Mouse (Mus musculus): ENCODE measurements around the gene Arrb1. TPM values are rescaled to one million over a fixed set of nuclear protein-coding genes. Genes with fewer than 3 reads are reported as not detected.
A peak's percentile ranks its signal among the peaks of the same experiment; 100 is the strongest.

Arrb1 gene
- polyA plus RNA-seq, 1 experiment from 2014 or later: 15.9 TPM

DNA sequence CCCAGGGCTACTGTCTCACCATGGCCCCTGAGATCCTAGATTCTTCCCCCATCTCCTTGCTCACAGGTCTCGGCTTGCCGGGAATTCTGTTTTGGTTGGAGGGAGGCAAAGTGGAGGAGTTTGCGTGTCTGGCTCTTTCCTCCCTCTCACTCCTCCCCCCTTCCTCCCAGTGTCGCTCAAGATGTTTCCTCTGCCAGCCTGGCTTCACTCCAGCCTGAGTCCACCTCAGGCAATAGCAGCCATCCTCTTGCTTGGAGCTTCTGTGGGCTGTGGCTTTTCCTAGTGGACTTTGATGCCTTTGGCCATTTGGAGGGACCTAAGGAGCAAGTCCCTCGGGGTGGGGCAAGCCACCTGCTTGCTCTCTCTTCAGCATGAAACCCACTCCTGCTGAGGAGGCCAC lies 27.2 kb downstream of the Arrb1 start:
- H3K9ac ChIP-seq: no peak overlapping the region
- 32% methylated on average over 5 of the region's 5 CpGs for WGBS
- no peaks in the 10 kb centered on the region for H3K9me3 ChIP-seq
- 0 out of 2 replicates have a peak overlapping the region, but pooled peaks have one; percentile 20 for H3K27ac ChIP-seq (replicated peaks)
- H3K4me3 ChIP-seq: no peak overlapping the region
- no peak for ATAC-seq (ENCODE audit: low read depth)
- H3K36me3 ChIP-seq: 0 out of 2 replicates have a peak, but pooled peaks cover 5% of the 10 kb centered on the region
- no peaks in the 10 kb centered on the region for H3K27me3 ChIP-seq
- peaks cover 65% of the 10 kb centered on the region for H3K4me1 ChIP-seq (replicated peaks)
- H3K4me2 ChIP-seq: no peak overlapping the region

- no peaks in the 10 kb centered on the region for H3K9me3 ChIP-seq
- peaks cover 63% of the 10 kb centered on the region for H3K4me1 ChIP-seq (replicated peaks)
- 0 out of 2 replicates have a peak, but pooled peaks cover 5% of the 10 kb centered on the region for H3K36me3 ChIP-seq
- ATAC-seq (ENCODE audit: low read depth): no peak
- H3K9ac ChIP-seq: peak overlapping the region; percentile 10
- no peak overlapping the region for H3K4me2 ChIP-seq
- no peaks in the 10 kb centered on the region for H3K27me3 ChIP-seq
- H3K4me3 ChIP-seq: no peak overlapping the region
- 64% methylated on average over 7 of the region's 7 CpGs for WGBS
- H3K27ac ChIP-seq (replicated peaks): peak overlapping the region; percentile 20; the same call in 1 of the 2 replicates
These were observed 28.0 kb downstream of the Arrb1 start for GRCm38 (mm10) chr7:99563224-99563623.

GRCm38 (mm10) chr7:99565325-99565881 lies 30.1 kb downstream of the Arrb1 start:
- H3K4me3 ChIP-seq: no peak overlapping the region
- peak; percentile 41 for ATAC-seq (ENCODE audit: low read depth)
- peak overlapping the region; percentile 76 for H3K27ac ChIP-seq (replicated peaks)
- H3K36me3 ChIP-seq: 0 out of 2 replicates have a peak, but pooled peaks cover 5% of the 10 kb centered on the region
- H3K4me1 ChIP-seq (replicated peaks): peaks cover 55% of the 10 kb centered on the region
- no peak overlapping the region for H3K4me2 ChIP-seq
- H3K27me3 ChIP-seq: no peaks in the 10 kb centered on the region
- no peaks in the 10 kb centered on the region for H3K9me3 ChIP-seq
- 27% methylated on average over 8 of the region's 8 CpGs for WGBS
- 0 out of 2 replicates have a peak overlapping the region, but pooled peaks have one; percentile 10 for H3K9ac ChIP-seq

GRCm38 (mm10) chr7:99570680-99571079 lies 35.4 kb downstream of the Arrb1 start:
- 0 out of 2 replicates have a peak overlapping the region, but pooled peaks have one; percentile 13 for H3K4me2 ChIP-seq
- H3K27me3 ChIP-seq: no peaks in the 10 kb centered on the region
- 66% methylated on average over 5 of the region's 5 CpGs for WGBS
- peak overlapping the region; percentile 34; the same call in 1 of the 2 replicates for H3K27ac ChIP-seq (replicated peaks)
- H3K4me1 ChIP-seq (replicated peaks): peaks cover 40% of the 10 kb centered on the region
- H3K9me3 ChIP-seq: no peaks in the 10 kb centered on the region
- no peak for ATAC-seq (ENCODE audit: low read depth)
- peak overlapping the region; percentile 28 for H3K9ac ChIP-seq
- H3K4me3 ChIP-seq: no peak overlapping the region
- H3K36me3 ChIP-seq: peaks cover 10% of the 10 kb centered on the region; the same call in 1 of the 2 replicates

GRCm38 (mm10) chr7:99572931-99573330 lies 37.7 kb downstream of the Arrb1 start:
- Histone ChIP-seq H3K36me3 (peaks cover 5% of the 10 kb centered on the region; the same call in 1 of the 2 replicates), H3K27me3 (no peaks in the 10 kb centered on the region), H3K9ac (peak overlapping the region; percentile 22; the same call in 1 of the 2 replicates), H3K27ac (replicated peaks) (peak overlapping the region; percentile 56), H3K4me3 (no peak overlapping the region), H3K9me3 (no peaks in the 10 kb centered on the region), H3K4me1 (replicated peaks) (peaks cover 36% of the 10 kb centered on the region), H3K4me2 (no peak overlapping the region)
- no peak for ATAC-seq (ENCODE audit: low read depth)
- 28% methylated on average over 10 of the region's 10 CpGs for WGBS

GRCm38 (mm10) chr7:99573351-99573750 lies 38.1 kb downstream of the Arrb1 start:
- Histone ChIP-seq H3K27me3 (no peaks in the 10 kb centered on the region), H3K4me2 (no peak overlapping the region), H3K4me1 (replicated peaks) (peaks cover 38% of the 10 kb centered on the region), H3K4me3 (no peak overlapping the region), H3K36me3 (peaks cover 5% of the 10 kb centered on the region; the same call in 1 of the 2 replicates), H3K9ac (no peak overlapping the region), H3K27ac (replicated peaks) (peak overlapping the region; percentile 56; the same call in 1 of the 2 replicates), H3K9me3 (no peaks in the 10 kb centered on the region)
- ATAC-seq (ENCODE audit: low read depth): no peak
- 52% methylated on average over 4 of the region's 4 CpGs for WGBS

DNA sequence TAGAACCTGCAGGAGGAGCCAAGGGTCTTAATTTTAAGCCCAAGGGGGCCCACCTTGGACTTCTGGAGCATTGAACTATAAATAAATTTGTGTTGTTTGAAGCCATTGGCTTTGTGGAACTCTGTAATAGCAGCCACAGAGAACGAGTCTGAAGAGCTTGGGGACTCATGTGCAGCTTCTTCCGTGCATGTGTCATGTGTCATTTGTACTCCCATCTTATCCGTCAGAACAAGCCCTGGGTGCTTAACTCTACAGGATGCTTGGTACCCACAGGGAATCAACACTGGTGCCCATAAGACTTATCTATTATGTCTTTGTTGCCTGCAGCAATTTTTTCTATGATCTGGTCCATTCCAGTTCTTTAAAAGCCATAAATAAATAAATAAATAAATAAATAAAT lies 43.0 kb downstream of the Arrb1 start:
- no peak for ATAC-seq (ENCODE audit: low read depth)
- Histone ChIP-seq H3K36me3 (peaks cover 3% of the 10 kb centered on the region; the same call in 1 of the 2 replicates), H3K4me2 (no peak overlapping the region), H3K4me3 (no peak overlapping the region), H3K9ac (no peak overlapping the region), H3K27me3 (no peaks in the 10 kb centered on the region), H3K27ac (replicated peaks) (no peak overlapping the region), H3K4me1 (replicated peaks) (peaks cover 50% of the 10 kb centered on the region), H3K9me3 (no peaks in the 10 kb centered on the region)
- 57% methylated on average over 3 of the region's 3 CpGs for whole genome bisulfite sequencing

- Histone ChIP-seq H3K4me3 (no peak overlapping the region), H3K27ac (replicated peaks) (peak overlapping the region; percentile 67), H3K27me3 (no peaks in the 10 kb centered on the region), H3K4me1 (replicated peaks) (peaks cover 47% of the 10 kb centered on the region), H3K36me3 (peaks cover 16% of the 10 kb centered on the region), H3K9me3 (no peaks in the 10 kb centered on the region), H3K4me2 (peak overlapping the region; percentile 40), H3K9ac (peak overlapping the region; percentile 52)
- peak; percentile 48; the same call in 1 of the 2 replicates for ATAC-seq (ENCODE audit: low read depth)
- 9% methylated on average over 16 of the region's 16 CpGs for WGBS
These were observed 44.4 kb downstream of the Arrb1 start for GRCm38 (mm10) chr7:99579491-99580190.

DNA sequence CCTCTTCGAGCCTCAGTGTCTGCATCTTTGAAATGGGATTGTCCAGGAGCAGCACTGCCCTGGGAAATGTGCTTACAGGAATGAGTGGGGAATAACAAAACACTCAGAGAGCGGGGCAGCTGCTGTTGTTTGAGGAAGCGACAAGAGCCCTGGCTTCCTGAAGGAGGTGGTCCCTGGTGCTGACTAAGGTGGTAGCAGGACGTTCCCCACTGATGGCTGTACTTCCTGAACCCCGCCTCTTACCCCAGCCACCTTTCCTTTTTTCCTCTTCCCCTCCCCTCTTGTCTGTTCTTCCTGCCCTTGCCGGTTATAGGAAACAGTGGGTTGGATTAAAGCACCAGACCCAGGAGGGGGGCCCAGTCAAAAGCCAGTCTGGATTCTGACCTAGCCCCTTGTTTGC lies 45.0 kb downstream of the Arrb1 start:
- Histone ChIP-seq H3K9ac (no peak overlapping the region), H3K27me3 (no peaks in the 10 kb centered on the region), H3K9me3 (no peaks in the 10 kb centered on the region), H3K4me1 (replicated peaks) (peaks cover 47% of the 10 kb centered on the region), H3K4me2 (peak overlapping the region; percentile 40), H3K36me3 (peaks cover 20% of the 10 kb centered on the region), H3K27ac (replicated peaks) (peak overlapping the region; percentile 67), H3K4me3 (no peak overlapping the region)
- 54% methylated on average over 6 of the region's 6 CpGs for WGBS
- no peak for ATAC-seq (ENCODE audit: low read depth)

- Histone ChIP-seq H3K4me3 (no peak overlapping the region), H3K4me2 (no peak overlapping the region), H3K9ac (no peak overlapping the region), H3K27me3 (no peaks in the 10 kb centered on the region), H3K9me3 (no peaks in the 10 kb centered on the region), H3K36me3 (peaks cover 32% of the 10 kb centered on the region), H3K27ac (replicated peaks) (peak overlapping the region; percentile 34; the same call in 1 of the 2 replicates), H3K4me1 (replicated peaks) (peaks cover 63% of the 10 kb centered on the region)
- WGBS: 52% methylated on average over 7 of the region's 7 CpGs
- ATAC-seq (ENCODE audit: low read depth): no peak
These were observed 47.0 kb downstream of the Arrb1 start for GRCm38 (mm10) chr7:99582306-99582705.

- no peaks in the 10 kb centered on the region for H3K27me3 ChIP-seq
- H3K27ac ChIP-seq (replicated peaks): peak overlapping the region; percentile 34; the same call in 1 of the 2 replicates
- peaks cover 38% of the 10 kb centered on the region for H3K36me3 ChIP-seq
- 26% methylated on average over 4 of the region's 4 CpGs for WGBS
- peaks cover 63% of the 10 kb centered on the region for H3K4me1 ChIP-seq (replicated peaks)
- H3K4me3 ChIP-seq: no peak overlapping the region
- ATAC-seq (ENCODE audit: low read depth): no peak
- H3K9ac ChIP-seq: no peak overlapping the region
- H3K9me3 ChIP-seq: no peaks in the 10 kb centered on the region
- no peak overlapping the region for H3K4me2 ChIP-seq
These were observed 47.6 kb downstream of the Arrb1 start for GRCm38 (mm10) chr7:99582867-99583266.

DNA sequence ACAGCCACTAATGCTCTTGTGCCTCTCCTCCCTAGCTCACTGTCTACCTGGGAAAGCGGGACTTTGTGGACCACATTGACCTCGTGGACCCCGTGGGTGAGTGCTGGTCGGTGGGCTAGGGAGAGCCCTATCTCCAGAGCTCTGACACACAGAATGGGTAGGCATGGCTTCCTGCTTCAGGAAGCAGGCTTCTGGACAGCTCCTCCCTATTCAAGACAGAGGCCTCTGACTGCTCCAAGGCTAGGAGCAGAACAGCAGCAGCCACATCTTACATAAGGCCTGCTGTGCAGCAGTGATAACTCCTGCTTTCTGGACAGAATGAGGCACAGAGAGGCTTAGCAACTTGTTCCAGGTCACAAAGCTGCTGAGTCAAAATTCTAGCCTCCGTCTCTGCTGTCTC lies 48.4 kb downstream of the Arrb1 start:
- peaks cover 45% of the 10 kb centered on the region for H3K36me3 ChIP-seq

More for the DNA sequence above, 48.4 kb downstream of the Arrb1 start:
- H3K9me3 ChIP-seq: no peaks in the 10 kb centered on the region
- no peak overlapping the region for H3K4me2 ChIP-seq
- no peak overlapping the region for H3K9ac ChIP-seq
- no peak overlapping the region for H3K4me3 ChIP-seq
- ATAC-seq (ENCODE audit: low read depth): no peak
- H3K27ac ChIP-seq (replicated peaks): no peak overlapping the region
- peaks cover 60% of the 10 kb centered on the region for H3K4me1 ChIP-seq (replicated peaks)
- 88% methylated on average over 5 of the region's 5 CpGs for WGBS
- no peaks in the 10 kb centered on the region for H3K27me3 ChIP-seq

Measured in neural tube, embryonic 13.5 days (tissue).